Mouse (Mus musculus) skeletal muscle tissue, adult 2 months (tissue): Measurements from ENCODE around the gene Cfap300.

Experiments
- DNase-seq: peaks from one replicate; pipeline ENCODE4 v3.0.0-alpha.2; 2012; ENCODE audit warnings: low read depth, low spot score

Gene Cfap300

DNA sequence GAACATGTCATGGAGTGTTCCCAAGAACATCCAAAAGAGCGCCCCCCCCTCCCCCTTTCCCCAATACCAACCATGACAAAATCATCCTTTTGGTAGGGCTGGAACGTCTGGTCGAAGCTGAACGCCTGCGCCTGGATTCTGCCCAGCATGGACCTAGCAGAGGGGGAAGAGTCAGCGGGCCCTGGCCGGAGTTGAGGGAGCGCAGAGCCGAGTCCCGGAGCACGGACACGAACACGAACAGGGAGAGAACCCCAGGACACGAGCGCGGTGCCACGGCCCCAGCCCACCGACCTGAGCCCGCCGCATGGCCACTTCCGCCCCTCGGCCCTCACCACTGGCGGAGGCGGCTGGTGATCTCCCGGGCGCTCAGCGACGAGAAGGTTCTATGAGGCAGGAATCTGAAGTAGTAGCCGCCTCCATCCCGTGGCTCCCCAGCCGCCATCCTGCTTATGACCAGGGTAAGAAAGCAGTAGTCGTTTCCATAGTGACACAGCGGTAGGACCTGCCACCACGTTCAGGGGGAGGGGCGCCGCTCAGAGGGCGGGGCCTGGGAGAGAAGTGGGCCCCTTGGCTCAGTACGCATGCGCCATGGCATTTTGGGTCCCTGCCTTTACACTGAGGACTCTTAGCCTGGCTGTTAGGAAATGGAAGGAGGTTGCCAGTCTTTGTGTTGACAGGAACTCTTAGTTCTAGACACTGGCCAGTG is at the start of gene Cfap300:
Gene Cfap300 (minus strand): TSS at position 486 of the 706 bp plus-strand sequence.
- DNase-seq, result peak; percentile 94

DNA sequence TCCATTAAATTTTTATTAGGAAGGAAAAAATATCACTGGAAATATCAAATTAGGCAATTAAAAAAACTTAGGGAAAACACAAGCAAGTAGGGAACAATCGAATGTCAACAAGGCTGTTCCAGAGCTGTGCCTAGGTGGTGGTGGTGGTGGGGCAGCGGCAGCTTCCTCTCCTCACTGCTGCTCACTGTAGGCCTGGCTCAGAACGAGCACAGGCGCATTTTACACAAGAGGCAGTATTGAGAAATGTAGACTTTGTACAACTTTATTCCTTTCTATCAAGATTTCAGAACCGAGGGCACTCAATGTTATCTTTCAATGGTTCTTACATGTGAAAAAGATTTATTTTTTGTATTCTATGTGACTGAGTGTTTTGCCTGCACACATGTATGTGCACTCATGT is 36.3 kb upstream of the Cfap300 start:
- no peak for DNase-seq

DNA sequence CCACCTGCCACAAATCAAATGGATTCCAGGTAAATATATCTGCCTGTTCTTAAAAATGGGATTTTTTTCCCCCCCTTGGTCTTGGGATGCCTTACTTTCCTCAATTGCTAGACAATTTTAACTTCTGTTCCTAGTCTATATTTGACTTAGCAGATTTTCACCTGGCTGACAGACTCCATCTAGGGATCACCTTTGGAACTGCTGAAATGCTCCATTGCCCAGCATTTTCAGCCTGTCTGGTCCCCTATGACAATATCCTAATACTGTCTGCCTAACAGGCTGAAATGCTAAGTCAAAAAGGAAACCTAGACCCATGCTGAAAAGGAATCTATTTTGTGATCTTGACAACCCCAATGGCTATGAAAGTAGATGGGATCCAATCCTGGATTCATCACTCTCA is 31.7 kb upstream of the Cfap300 start:
- no peak for DNase-seq

DNA sequence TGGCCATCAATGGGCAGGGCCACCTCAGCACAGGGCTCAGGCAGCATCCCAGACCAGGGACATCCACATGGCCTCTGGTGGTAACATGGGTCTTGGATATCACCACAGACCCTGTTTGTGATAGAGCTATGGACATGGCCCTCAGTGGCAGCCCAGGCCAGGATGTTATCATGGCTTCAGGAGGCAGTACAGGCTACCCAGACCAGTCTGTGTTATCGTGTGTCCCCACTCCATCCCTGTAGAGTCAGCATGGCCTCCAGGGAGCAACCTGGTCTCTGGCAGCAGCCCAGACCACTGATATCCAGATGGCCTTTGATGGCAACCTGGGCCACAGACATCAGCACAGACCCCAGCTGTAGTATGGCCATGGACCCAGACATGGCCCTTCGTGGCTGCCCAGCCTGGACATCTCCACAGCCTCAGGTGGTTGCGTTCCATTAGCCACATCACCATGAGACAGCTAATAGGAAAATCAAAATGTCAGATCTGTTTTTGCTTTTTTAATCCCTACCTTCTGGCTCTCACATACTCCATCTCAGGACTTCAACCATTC is 30.7 kb upstream of the Cfap300 start:
- no peak for DNase-seq

DNA sequence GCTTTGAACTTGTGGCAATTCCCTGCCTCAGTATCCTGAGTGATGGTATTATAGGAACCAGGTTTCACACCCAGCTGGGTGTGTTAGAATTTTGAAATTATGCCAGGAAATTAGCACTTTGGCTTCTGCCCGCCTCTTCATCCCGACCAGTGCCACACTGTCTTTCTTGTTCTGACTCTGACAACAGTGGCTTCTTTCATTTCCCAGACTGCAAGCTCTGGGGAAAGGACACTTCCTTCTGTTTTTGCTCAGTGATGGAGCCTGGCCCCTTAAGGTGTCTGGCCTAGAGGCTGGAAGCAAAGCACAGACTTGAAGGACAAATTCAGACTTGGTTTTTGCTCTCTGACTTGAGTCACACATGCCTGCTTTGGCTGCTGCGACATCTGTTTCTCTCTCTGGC is 17.0 kb upstream of the Cfap300 start:
- no peak for DNase-seq

DNA sequence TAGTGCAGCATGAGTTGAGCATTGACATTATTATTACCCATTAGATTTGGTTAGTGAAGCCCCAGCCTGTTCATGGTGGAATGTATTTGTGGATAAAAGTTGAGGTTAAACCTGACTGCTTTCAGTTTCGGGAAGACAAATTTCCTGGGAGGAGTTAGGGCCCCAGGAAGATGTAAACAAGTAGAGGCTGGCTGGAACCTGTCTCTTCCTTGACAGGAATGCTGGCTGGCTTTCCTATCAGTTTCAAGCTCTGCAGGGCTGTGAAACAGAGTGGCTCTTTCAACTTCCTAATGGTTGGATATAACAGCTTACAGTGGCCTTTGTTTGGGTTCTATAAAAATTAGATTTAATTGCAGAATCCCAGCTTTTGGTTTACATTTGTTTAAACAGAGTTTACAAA is 12.2 kb upstream of the Cfap300 start:
- DNase-seq, result no peak

DNA sequence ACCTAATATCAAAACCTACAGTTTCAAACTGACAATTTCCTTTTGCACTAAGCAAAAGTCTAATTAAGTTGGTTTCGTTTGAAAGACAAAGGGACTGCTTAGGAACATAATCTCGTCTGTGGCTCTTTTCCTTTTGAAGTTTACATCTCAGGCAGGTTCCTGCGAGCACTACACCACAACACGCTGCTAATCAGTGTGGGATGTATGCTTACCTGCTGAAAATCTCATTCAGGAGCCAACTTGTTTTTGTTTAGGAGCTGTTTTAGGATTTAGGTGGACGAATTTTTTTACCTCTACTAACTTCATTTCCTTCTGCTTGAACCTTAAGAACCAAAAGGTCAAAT is 393 bp upstream of the Cfap300 start:
- DNase-seq, result no peak

DNA sequence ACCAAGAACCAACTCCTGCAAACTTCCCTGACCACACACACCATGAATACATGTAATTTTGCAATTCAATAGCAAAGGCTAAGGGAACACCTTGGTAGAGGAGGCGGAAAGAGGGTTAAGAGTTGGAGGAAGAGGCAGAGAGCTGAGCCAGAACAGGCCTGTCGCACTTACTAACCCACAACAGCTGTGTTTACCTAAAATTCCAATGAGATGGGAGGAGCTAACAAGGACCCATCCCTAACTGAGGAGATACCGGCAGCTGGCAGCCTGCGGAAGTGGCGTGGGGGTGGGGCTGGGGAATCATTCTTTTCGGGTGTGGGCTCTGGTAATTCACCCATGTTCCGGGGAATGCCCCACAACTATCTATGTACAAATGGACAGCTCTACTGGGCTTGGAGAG is 7.1 kb downstream of the Cfap300 start:
- DNase-seq, result no peak

DNA sequence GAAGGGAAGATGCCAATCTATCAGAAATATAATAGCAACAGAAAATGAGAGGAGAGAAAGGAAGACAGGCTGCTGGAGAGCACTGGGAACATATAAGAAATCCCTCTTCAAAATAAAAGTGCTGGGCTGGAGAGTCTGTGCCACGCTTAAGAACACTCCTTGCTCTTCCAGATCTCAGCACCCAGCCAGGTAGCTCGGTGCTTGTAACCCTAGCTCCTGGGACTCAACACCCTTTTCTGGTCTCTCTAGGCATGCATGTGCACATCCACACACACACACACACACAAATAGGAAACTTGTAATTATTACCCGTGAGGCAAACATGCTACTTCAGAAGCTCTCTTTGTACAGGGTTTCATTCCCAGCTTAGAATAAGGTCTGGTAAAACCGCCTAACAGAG is 7.5 kb downstream of the Cfap300 start:
- no peak for DNase-seq

DNA sequence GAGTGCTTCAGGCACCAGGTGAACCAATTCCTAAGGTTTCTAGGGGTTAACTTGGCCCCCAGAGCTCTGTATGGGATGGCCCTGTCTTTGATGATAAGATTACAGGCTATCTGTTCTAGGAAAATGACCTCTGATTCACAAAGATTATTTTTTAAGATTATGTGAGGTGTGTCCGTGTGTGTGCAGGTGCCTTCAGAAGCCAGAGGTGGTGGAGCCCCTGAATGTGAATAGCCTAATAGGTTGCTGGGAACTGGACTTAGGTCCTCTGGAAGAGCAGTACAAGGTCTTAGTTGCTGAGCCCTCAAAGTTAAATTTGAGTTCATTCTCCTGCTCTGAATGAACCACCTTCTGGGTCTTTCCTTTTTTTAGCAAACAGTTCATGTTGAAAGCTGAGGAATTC is 8.5 kb downstream of the Cfap300 start:
- DNase-seq, result no peak

DNA sequence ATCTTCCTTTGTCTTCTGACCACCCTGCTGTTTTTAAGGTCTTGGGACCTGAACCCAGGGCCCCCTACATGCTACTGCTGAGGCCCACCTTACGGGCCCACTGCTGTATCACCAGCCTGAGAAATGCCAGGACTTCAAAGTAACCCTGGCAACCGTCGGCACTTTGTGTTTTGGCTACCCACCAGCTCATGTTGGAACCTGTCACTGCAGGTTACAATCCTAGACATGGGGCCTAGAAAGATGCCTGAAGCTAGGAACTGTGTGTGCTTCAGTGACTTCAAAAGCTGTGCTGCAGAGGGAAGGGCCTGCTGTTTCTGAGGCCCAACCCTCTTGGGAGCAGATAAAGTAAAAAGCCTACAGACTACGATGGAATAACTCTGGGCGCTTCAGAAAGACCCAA is 9.8 kb downstream of the Cfap300 start:
- no peak for DNase-seq

DNA sequence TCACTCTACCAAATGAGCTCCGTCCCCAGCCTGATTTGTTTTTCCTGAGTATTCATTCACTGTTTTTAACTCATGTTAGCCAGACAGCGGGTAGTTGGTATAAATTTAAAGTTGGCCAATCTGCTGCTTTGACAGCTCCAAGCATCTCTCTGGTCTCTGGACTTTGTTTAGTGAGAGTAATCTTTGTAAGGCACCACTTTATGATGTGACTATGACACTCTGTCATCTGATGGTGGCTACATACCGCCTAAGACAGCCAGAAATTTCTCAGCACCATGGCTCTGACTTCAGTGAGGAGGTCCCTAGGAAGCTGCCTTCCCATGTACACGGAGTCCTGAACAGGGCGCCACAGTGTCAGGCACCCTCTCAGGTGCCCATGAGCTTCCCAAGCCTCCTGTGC is 24.0 kb downstream of the Cfap300 start:
- DNase-seq, result no peak

DNA sequence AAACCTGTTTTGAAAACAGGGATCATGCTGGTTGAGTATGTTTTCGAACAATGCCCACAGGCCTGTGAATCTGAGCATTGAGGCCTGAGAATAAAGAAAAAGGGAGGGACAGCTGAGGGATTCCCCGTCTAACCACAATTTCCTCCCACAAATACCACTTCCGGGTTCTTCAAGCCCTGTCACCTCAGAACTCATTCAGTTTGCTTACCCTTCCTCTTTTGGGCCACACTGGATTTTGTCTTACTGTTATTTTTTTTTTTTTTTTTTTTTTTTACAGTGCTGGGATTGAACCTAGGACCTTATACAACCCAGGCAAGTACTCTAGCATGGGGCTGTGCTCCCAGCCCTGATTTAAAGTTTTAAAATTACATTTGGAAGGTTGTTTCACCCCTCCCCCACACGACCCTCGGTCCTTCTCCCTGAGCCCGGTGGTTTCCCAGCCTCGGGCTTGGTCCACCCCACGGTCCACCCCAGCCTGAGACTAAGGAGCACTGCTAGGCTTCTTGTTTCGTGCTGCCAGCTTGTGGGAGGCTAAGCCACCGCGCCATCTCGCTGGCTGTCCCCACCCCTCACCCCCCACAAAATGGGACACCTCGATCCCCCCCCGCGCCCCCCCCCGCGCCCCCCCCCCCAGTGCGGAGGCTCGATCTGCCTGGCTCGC is 25.2 kb downstream of the Cfap300 start:
- no peak for DNase-seq

DNA sequence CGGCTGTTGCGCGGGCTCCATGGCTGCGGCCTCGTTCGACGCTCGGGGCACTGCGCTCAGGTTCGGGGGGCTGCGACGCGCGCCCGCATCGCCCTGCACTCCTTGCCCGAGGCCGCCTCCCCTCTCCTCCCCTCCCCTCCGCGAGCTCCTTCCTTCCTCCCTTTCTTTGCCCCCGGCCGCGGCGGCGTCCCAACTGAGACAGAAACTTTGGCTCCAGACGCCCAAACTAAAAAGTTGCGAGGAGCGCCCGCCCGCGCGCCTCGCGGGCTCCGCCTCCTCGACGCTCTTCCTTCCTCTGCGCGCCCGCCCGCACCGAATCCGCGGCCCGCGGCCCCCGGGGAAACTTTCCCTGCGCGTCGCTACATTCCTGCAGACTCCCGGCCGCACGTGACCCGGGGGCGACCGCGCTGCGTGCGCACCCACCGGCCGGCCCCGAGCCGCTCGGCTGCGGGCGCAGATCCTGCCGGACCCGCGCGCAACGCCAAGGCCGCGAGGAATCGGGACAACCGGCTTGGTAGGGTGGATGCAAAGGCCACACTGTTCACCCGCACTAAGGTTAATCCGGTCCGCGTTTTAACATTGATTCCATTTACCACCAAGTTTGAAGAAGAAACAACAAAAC is 38.1 kb downstream of the Cfap300 start, which contains the start of gene Yap1:
Gene Yap1 (minus strand): TSS at position 227 of the 622 bp plus-strand sequence.
- peak; percentile 76 for DNase-seq

DNA sequence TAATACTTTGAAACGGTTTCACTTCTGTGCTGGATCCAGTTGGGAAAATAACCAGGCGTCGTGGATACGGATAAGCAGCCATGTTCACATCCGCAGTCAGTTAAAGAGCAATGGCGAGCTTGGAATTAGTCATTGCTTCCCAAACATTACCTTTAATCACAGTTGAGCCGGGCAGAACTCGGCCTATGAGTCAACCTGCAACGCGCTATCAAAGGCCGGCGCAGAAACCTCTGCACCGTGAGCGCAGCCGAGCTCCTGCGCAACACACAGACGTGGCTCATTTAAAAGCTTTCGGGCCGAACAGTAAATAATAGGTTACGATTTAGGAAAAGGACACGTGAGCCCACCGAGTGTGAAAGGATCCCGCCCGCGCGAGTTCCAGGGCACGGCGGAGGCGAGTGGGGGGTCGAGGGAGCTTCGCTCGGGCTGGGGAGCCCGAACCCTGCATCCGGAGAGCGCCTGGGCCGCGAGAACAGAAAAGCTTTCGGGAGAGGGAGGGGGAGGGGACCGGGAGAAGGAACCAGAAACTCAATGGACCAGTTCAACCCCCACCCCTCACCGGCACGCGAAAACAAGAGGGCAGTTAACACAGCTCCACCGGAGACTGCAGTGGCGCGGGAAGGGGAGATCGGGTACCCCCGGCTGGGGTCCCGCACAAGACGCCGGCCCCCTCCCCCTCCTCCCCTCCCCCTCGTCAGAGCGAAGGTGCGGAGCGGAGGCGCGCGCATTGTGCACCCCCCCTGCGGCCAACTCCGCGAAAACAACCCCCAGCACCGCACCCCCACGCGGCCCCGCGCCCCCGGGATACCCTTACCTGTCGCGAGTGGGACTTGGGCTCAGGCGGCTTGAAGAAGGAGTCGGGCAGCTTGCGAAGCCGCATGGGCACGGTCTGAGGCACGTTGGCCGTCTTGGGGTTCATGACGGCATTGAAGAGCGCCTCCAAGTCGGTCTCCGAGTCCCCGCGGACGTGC is 39.0 kb downstream of the Cfap300 start:
- DNase-seq, result no peak

DNA sequence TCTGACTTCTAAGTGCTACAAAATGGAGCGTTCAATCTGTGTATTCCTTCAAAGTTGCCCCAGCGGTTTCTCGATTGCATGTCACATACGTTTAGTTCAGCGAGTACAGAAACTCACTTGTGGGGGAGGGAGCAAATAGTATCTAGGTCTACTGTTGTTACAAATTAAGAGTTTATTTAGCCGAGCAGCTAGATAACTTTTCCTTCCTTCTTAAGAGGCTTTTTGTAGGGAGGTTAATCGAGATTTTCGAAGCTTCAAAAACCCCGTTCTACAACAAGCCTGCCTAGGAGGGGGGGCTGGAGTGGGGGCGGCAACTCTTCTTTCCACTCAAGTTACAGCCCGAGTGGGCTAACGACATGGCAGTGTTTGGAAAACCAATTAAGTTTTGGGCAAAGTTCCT is 39.8 kb downstream of the Cfap300 start:
- DNase-seq, result no peak

DNA sequence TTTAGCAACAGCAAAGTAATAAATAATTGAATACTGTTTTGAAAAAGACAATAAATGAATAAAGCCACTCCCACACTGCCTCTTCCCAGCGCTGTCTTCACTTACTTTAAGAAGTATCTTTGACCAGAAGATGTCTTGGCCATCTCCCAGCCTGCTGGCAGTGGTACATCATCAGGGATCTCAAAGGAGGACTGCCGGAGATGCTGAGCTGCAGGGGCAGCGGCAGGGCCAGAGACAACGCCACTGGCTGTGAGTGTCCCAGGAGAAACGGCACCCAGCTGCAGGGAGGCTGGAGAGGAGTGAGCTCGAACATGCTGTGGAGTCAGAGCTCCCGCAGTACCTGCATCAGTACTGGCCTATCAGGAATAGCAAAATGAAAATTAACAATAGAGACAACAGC is 41.3 kb downstream of the Cfap300 start:
- DNase-seq, result no peak

DNA sequence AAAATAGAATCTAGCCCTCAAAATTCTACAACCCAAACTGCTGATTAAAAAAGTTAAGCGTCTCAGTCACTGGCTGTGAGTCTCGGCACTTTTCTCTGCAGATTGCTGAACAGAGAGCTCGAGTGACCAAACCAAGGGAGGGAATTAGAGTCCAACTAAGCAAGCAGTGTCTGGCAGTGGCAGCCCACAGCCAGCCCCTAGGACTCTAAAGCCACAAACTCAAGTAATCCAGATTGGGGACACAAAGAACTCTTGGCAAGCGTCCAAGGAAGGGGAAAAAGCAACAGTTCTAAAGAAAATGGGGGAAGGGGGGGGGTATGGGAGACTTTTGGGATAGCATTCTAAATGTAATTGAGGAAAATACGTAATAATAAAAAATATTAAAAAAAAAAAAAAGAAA is 48.3 kb downstream of the Cfap300 start:
- DNase-seq, result no peak

DNA sequence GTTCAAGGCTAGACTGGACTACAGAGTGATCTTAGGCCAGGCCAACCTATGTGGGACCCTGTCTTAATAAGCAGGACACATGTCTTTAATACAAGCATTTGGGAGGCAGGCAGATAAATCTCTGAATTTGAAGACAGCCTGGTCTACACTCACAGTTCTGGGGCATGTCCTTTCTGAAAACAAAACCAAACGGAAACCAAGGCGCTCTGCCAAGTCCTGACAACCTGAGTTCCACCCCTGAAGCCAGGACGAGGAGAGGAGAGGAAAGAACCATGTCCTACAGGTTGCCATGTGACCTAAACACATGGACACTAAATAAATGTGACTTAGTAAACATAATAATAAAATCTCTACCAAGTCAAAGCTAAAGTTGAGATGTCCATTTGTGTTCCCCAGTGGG is 50.0 kb downstream of the Cfap300 start:
- DNase-seq, result no peak

DNA sequence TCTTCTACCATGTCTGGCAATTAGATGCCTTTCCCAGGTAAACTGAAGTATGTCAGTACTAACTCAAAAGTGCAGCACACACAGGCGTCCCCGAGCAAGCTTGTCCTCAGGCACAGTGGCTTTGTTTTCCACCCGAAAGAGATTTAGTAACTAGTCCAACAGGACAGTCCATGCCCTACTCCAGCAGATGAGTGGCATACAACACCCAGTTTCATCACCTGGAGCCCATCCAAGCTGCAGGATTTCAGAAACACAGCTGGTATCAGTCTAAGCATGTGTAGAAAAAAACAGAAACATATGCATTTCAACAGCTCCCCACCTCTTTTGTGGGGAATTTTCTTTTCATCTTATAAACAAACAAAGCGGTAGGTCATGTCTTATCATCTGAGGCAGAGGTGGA is 51.7 kb downstream of the Cfap300 start:
- DNase-seq, result no peak

DNA sequence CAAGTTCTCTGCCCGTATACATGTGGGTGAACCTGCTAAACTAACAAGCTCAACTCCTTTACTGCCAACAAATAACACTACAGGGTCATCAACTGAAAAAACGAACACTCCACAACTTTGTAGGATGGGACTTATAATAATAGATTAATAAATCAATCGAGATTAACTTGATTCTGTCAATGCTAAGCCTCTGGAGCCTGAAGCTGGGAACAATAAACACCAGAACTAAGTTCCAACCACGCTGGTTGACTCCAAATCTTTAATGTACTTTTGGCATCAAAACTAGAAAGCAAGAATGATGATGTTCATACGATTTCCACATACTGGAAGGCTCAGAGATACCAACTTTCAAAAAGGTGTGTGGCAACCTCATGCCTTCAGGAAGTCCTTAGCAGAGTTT is 55.5 kb downstream of the Cfap300 start:
- DNase-seq, result no peak

DNA sequence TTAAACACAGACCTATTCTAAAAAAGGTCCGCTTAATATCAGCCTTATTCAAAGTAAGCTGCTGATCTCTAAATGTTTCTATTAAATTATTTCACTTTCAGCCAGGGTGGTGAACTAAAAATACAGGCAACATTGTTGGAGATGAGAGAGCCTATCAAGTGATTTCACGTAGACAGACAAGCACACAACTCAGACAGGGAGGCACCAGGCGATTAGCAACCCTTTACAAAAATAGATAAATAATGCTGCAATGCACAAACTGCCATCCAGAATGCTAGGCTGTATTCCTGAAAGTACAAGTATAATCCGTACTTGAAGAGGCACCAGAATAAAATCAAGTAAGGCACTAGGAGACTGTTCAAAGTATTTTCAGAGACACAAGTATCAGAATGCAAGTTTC is 58.3 kb downstream of the Cfap300 start:
- DNase-seq, result no peak
